Mouse (Mus musculus): ENCODE data around the gene Gtf3c1. TPM values are rescaled to one million over a fixed set of nuclear protein-coding genes. Genes with fewer than 3 reads are reported as not detected.
"Not testable (repeated sequence)": the region's sequence is repeated elsewhere in the genome, so short reads cannot be mapped to it uniquely, and the experiment has no call there.

Gene Gtf3c1
- 10 to 100 TPM; 29.7 to 32.7 (median 30.7) TPM for total RNA-seq (2022)

DNA sequence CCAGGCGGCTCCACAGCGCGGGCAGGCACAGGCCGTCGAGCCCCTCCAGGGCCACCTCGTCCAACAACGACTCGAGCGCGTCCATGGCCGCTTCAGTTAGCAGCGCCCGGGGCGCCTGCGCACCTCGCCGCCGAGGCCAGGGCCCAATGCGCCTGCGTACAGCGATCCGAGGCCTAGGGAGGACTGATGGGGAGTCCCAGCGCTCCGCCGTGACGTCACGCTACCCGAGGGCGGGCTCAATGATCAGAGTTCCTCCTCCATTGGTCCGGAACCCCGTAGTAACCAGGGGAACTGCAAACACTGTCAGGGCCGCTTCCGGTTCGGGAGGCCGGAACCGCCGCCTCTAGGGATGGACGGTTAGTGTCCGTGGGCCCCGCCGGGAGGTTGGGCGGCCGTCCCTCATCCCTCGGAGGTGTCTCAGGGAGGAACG is at the start of gene Gtf3c1, which contains the start of gene D430042O09Rik:
Gene Gtf3c1, minus strand, starts transcription at position 188 of the 430 bp plus-strand sequence.
Gene D430042O09Rik, plus strand, starts transcription at position 296 of the 430 bp plus-strand sequence.
- DNase-seq (ENCODE audit: low spot score in 2 of 2) = peak; percentile 99

DNA sequence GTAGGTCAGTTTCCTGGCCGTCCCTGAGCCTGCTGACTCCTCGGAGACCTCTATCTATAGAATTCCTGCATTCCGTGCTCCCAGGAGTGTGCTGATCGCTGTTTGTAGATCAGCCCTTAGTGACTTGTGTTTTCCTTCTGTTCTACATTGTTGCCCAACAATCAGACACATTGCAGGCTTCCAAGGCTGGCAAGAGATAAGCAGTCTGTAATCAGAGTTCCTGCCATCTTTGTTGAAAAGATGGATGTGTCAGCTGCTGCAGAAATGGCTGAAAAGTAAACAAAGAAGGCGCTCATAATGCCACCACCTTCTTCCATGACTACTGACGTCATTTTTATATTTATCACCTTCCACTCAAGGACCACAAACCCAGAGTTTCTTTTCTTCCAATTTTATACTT is 49.2 kb upstream of the Gtf3c1 start:
- no peak for DNase-seq (ENCODE audit: low spot score in 2 of 2)

DNA sequence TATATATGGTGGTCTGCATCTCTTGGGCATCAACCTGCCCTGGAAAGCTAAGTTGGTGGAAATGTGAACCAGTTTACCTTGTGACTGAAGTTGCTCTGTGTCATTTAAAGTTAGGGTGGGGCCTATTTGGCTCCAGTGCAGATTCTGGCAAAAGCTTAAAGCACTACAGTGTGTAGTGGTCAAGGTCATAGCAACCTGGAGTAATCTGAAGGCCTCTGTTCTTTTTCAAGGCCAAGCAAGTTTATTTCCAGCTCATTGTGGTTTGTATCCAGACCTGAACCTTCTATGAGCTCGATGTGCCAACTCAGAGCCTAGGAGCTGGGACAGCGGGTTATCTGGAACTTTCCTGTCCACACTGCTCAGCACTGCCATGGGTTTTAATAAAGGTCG is 45.7 kb upstream of the Gtf3c1 start:
- DNase-seq (ENCODE audit: low spot score in 2 of 2) = no peak

DNA sequence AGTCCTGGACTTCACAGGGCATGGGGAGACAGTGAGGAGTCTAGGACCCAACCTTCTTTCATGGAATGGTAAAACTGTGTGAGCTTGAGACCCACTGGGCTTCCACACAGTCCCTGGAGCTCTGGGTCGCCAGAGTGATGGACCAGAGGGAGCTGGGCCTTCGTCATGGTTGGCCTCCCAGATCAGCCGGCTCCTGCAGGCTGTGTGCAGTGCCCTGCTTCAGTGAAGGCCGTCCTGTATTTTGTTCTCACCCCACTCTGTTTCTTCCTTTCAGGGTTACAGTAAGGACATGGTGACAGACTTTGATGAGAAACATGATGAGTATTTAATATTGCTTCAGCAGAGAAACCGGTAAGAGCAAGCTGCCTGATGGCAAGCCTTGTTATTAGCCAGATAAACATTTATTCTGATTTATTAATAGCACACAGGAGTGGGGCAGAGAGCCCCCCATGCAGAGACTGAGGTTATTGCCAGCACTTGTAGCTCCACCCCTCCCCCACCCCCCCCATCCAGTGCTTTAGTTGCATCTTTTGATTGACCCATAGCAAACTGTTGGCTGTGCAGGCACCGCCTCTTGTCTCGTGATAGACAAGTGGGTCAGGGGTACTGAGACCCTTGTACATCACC is 45.2 kb upstream of the Gtf3c1 start:
- DNase-seq (ENCODE audit: low spot score in 2 of 2) = no peak

DNA sequence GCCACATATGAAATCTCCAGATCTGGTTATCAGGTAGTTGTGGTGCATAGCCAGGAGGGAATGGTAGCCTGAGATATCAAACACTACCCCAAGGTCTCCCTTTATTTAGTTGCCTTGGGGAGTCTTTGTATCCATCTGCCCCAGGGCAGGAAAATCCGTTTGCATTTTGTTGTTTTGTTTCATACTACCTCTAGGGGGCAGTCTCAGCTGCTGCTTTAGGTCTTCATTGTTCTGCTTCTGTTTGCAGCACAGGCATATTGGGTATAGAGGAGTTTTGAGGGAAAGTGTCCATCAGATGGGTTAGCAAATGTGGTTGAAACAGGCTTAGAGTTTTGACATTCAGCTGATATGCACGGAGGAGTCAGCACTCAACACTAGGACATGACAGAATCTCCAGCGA is 40.6 kb upstream of the Gtf3c1 start:
- no peak for DNase-seq (ENCODE audit: low spot score in 2 of 2)

DNA sequence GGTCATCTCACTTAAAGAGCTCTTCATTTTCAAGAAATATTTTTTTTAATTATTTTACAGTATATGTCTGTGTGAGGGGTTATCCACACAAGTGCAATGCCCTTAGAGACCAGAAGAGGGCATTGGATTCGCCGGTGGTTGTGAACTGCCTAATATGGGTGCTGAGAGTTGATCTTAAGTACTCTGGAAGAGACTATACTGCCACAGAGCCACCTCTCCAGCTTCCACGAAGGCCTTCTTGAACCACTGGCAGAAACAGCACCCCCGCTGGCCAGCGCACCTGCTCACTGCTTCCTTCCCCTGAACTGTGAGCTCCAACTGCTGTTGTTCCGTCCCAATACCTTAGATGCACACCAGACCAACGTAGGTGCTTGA is 39.7 kb upstream of the Gtf3c1 start:
- no peak for DNase-seq (ENCODE audit: low spot score in 2 of 2)

DNA sequence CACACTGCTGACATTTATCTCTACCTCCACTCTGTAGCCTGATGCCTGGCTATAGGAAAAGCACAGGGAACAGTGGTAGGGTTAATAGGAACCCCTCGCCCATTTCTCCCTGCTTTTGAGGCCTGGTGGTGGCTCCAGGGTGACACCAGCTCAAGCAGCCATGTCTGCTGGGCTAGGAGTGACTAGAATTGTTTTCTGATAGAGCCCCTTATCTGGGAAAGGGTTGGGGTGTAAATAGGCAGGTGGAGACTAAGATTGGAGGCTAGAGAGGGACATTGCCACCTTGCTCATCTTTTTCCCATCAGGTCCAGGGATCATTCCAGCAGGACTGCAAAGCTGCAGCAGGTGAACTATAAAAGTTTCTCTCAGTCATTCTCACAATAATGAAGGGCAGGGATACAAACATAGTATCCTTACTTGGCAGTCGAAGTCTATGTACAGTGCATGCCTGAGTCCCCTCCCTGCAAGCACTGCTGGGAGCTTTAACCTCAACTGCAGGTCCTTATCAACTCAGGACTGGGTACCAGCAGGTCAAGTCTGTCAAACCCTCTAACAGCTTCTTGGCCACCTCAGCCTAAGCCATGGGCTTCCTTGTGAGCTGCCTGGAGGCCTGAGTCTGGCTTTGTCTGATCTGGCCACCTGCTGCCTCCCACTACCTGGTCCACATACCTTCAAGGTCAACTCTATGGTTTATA is 39.2 kb upstream of the Gtf3c1 start:
- no peak for DNase-seq (ENCODE audit: low spot score in 2 of 2)

DNA sequence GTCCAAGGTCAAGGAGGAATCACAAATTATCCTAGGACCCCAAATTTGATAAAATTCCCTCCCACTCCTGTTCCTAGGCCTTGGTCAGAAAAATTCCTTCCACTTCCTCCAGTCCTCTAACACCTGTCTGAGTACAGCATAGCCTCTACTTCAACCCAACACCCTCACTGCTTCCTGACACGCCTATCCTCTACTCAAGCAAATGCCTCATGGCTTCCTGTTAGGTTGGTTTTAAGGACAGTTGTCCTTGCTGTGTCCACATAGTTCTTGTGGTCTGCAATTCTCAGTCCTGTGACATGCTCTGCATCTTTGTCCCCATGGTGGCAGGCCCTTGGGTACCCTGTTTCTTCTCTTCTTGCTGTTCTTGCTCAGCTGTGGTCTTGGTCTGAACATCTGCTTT is 37.2 kb upstream of the Gtf3c1 start:
- no peak for DNase-seq (ENCODE audit: low spot score in 2 of 2)

DNA sequence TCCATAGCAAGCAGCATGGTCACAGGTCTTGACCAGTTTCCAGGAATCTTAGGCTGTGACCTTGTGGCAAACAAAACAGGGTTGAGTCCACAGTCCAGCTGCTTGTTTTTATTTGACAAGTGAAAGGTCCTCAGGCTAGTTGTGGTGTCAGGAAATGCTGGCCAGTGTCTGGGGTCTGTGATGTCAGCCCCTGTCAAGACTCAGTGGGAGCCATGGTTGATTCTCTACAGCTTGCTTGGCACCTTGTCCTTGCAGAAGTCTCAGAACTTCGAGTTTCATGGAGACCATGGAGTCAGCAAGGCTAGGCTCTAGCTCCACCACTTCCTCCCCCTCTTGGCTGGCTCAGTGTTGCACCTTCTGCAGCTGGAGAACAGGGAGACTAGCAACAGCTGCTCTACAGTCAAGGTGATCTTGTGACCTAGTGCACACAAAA is 33.7 kb upstream of the Gtf3c1 start:
- DNase-seq (ENCODE audit: low spot score in 2 of 2) = no peak

DNA sequence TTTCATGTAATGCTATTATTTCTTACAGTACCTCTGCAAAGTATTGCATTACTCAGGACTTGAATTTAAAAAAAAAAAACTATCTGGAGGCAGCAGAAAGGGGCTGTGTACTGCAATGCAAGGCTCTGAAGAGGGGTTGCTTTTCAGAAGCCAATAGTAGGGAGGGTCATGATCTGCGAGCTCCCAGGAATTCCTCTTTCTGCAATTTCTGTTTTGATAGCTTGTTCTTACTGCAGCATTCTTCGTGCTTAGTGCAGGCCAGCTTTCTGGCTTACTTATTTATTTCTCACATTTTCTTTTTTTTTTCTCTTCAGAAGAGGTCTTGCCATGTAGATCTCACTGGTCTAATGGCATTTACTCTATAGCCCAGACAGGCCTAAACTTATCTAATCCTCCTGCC is 32.9 kb upstream of the Gtf3c1 start:
- DNase-seq (ENCODE audit: low spot score in 2 of 2) = no peak

DNA sequence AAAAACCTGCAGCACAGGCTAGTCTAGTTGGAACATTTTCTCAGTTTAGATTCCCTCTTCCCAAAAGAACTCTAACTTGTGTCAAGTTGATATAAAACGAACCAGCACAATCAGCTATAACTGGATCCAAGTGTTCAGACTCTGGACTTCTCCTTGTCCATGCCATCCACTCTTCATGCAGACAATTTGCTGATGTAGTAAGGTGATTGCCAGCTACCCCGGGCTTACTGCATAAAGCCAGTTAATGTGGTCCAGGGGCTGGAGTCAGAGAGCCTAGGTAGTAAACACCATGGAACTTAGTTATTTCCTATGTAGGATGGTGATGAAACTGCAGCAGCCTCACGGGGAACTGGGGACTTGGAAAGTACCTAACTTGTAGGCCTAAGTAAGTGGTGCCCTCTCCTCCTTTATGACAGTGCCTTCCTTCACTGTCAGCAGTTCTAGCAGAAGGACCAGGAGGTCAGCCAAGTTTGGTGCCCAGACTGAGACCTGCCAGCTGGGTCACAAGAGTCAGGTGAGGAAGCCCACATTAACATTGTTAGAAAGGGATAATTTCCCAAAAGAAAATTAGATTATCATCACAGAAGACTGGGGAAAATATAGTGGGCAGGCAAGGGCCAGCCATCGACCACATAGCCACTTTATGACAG is 28.9 kb upstream of the Gtf3c1 start:
- DNase-seq (ENCODE audit: low spot score in 2 of 2) = no peak

DNA sequence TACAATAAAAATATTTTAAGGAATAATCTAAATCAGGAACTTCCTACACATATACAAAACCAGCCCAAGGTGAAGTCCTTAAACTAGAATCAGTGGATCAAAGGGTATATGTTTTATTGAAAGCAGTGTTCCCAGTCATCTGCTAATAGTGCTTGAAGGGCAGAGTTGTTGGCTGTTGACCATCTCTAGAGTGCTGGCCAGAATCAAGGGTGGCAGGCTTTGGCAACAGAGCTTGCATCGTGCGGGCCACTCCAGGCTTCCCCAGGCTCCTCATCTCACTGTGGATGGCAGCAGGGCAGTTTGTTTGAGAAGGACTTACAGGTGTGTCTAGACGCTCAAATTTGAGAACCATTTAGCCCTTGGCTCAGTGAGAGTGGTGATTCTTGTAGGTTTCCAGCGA is 26.2 kb upstream of the Gtf3c1 start:
- no peak for DNase-seq (ENCODE audit: low spot score in 2 of 2)

DNA sequence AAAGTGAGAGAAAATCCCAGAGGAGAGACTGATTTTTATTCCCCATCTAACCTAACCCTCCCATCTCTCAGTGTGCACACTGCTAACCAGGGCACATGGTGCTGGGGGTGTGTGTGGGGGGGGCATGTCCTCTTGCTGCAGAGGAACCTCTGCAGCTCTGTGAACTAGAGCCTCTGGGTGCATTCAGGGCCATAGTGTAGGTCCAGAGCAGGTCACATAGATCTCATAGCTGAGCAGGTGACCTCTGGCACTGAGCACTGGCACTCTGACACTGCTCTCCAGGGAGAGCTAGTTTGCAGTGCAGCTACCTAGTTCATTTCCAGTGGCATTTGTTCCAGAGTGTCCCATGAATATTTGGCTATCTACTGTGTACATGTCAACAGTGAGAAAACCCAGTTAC is 24.1 kb upstream of the Gtf3c1 start:
- no peak for DNase-seq (ENCODE audit: low spot score in 2 of 2)

DNA sequence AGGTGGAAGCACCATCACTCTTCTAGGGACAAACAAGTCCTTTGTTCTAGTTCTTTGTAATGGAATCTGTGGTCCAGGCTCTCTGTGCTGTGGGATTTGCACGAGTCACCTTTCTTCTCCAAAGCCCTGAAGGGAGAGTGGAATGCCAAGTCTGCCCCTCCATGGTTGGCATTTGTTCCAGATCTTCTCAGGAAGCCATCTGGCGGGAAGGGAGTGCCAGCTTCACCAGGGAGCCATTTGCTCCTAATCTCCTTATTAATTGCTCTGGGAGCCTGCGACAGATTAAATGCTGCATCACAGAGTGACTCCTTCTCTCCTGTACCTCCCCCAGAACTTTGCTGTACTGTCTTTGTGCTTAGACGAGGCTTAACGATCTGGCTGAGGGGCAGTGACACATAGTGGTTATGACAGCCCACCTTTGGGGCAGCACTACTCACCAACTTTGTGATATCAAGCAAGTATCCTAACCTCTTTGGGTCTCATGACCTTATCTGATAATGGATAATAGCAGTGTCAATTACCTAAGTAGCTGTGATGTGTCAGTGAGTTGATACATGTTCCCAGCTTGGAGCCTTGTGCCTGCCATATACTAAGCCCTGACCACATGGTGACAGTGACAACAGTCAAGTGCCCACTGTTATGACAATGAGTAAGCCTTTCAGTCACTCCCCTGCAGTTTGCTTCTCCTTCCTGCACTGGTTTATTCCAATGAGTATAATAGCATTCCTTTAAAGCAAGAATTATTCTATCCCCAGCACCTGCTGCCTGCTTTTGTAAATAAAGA is 15.8 kb upstream of the Gtf3c1 start:
- DNase-seq (ENCODE audit: low spot score in 2 of 2) = no peak

DNA sequence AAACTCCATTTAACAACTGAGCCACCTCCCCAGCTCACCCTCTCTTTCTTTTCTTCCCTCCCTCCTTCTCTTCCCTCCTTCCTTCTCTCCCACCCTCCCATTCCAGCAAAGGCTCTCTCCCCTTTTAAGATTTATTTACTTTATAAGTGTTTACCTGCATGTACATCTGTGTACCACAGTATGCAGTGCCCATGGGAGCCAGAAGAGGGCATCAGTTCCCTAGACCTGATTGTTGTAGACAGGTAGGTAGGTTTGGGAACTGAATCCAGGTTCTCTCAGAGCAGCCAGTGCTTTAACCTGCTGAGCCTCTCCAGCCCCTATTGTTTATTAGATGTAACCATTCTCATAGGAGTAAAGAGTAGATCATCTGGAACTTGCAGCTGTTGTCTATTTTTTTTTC is 14.5 kb upstream of the Gtf3c1 start:
- DNase-seq (ENCODE audit: low spot score in 2 of 2) = no peak

DNA sequence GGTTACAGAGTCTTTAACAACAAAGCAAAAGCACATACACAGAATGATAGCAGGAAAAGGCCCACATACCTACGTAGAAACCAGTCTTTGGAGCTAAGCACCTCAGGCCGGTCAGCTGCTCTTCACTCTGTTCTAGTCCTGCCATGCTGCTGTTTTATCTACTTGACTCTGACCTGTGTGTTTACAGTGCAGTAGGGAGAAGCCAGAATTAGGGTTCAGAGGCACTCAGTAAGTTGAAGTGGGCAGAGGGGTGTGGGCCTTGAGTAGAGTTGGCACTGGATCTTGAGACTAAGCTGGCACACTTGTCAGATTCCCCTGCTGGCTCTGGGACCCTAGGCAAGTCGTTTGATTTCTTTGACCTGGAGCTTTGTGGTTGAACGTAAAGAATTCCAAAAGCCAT is 13.5 kb upstream of the Gtf3c1 start:
- DNase-seq (ENCODE audit: low spot score in 2 of 2) = no peak

DNA sequence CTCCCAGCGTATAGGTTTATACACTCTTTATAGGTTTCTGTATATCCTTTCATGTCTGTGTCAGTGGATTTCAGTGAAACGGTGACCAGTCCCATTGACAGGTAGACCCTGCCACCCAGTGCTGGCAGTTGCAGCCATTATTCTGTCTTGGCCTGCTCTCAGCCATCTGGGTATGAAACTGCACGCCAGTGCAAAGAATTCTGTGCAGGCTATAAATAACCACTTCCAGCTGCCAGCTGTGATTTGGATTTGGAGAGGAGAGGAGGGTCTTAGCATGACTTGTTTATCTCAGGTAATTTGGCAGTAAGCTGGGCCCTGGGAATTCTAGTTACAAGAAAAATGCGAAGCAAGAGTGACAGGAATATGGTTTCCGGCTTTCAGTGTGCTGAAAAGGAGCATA is 12.8 kb upstream of the Gtf3c1 start:
- DNase-seq (ENCODE audit: low spot score in 2 of 2) = no peak

DNA sequence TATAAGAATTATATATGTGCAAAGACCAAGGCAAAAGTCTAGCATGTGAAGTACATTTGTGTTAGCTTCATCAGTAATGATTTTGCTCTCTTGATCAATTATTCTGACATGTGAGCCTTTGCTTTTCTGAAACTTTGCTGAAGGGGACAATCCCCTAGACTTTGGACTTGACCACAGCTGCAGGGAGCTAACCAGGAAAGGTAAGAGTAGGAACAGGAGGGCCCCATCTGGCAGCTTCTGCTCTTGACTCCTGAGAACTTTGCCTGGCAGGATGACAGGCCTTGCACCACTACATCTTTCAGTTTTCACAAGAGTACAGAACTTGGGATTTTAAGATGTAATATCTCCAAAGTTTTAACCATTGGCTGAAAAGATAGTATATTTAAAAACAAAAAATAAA is 10.0 kb upstream of the Gtf3c1 start:
- DNase-seq (ENCODE audit: low spot score in 2 of 2) = no peak

DNA sequence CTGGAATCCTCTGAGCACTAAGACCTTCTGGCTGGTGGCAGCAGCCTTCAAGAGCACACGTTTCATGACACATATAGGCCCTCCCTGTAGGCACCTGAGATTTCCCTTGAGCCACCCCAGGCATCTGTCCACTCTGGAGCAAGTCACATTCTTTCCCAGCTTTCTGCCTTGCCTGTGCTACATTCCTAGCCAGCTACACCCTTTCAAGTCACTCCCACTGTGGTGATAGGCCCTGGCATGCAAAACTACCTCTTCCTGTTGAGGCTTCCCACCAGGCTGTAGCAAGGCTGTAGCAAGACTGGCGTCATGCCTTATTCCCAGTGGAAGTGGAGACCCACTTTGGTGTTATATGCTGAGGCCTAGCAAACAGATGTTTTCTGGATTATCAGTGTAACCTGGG is 9.1 kb upstream of the Gtf3c1 start:
- no peak for DNase-seq (ENCODE audit: low spot score in 2 of 2)

DNA sequence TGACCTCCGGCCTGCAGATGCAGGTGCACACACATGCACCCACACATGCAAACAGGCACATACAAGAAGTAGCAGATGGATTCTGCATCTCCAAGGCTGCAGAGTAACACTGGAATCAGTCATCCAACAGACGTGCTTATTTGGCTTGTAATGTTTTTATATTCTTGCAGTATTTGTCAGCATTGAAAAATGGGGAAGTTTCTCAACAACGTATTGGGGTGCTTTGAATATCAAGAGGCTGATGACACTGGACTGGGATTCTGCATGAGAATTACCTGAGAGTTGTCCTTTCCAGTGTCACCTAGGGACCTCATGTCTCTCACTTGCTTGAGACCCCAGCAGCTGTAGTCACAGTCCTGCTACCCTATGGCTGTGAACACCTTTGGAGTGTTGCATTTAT is 7.2 kb upstream of the Gtf3c1 start:
- no peak for DNase-seq (ENCODE audit: low spot score in 2 of 2)

DNA sequence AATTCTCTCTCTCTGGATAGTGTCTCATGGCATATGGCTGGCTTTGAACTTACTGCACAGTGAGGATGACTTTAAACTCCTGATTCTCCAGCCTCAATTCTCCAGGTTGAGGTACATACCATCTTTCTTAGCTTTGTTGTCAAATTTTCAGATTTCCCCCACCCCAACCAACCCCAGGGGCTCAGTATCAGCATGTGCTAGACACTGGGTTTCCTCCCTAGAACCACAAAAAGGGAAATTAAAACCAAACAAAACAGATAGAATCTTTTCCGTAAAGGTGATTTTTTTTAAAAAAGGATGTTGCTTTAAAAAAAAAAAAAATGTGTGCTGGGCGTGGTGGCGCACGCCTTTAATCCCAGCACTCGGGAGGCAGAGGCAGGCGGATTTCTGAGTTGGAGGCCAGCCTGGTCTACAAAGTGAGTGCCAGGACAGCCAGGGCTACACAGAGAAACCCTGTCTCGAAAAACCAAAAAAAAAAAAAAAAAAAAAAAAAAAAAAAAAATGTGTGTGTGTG is 6.0 kb upstream of the Gtf3c1 start:
- DNase-seq (ENCODE audit: low spot score in 2 of 2) = not testable (repeated sequence)

DNA sequence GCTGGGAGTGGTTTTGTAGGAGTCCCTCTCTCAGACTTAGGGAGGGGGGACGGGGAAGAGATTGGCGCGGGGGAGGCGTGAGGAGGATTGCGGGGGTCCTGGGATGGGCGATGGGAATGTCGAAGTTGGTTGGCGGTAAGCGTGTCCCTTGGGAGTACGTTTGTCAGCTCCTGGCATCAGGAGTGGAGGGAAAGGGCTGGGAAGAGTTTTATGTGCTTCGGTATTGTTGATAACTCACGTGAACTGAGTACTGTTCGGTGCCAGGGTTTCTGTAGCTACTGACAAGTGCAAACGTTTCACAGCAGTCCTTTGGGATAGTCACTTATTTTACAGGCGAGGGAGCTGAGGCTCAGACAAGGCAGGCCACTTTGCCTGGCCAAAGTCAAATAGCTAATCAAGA is 520 bp upstream of the Gtf3c1 start:
- no peak for DNase-seq (ENCODE audit: low spot score in 2 of 2)
